Mouse (Mus musculus): ENCODE data around the gene Kdm7a. TPM values are rescaled to one million over a fixed set of nuclear protein-coding genes. Genes with fewer than 3 reads are reported as not detected.

Gene Kdm7a
- polyA plus RNA-seq, 1 experiment from 2014 or later: 7.1 TPM

DNA sequence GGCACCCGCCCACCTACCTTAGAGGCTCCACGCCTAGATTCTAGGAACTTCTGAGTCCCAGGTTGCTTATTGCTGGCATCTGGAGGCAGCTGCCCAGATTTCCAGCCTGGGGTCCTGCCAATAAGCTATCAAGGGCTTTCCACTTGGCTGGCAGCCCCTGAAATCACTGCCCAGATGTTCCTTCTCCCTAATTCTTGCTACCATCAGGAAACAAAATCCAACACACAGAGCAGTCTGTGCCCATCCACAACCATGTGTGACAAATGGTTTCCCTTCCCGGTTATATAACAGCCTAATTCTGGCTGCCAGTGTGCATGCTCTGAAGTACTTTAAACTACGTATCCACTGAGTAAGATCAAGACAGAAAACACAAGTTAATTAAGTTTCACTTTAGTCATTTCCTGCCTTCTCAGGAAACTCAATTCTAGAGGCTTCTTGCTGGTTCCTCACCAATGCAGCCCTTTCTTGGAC, 34.9 kb upstream of the Kdm7a start:
- no peak for ATAC-seq (ENCODE audit: insufficient number of reproducible peaks, insufficient read depth, low FRiP score, low read depth)
- H3K36me3 ChIP-seq (ENCODE audit: control insufficient read depth, insufficient read depth, low read length): no peaks in the 10 kb centered on the region
- no peaks in the 10 kb centered on the region for H3K9me3 ChIP-seq (ENCODE audit: control insufficient read depth, low read length)
- H3K4me1 ChIP-seq (ENCODE audit: control insufficient read depth in 2 of 2, insufficient read depth in 2 of 2, low read length in 2 of 2): peaks cover 20 to 21% of the 10 kb centered on the region in 2 experiments
- no peak overlapping the region for H3K9ac ChIP-seq (ENCODE audit: low read length)
- no peak overlapping the region for H3K27ac ChIP-seq (replicated peaks in 1 of 2; ENCODE audit: control insufficient read depth in 1 of 2, insufficient read depth in 1 of 2, low read depth in 2 of 2, low read length in 2 of 2)
- H3K27me3 ChIP-seq (ENCODE audit: control insufficient read depth, insufficient read depth, low read length): no peaks in the 10 kb centered on the region
- WGBS: 78% methylated on average over 4 of the region's 4 CpGs
- no peak overlapping the region for H3K4me3 ChIP-seq (ENCODE audit: control insufficient read depth in 1 of 2, insufficient read depth in 1 of 2, low read depth in 1 of 2, low read length in 2 of 2)
- H3K4me2 ChIP-seq (ENCODE audit: low read length): no peak overlapping the region

DNA sequence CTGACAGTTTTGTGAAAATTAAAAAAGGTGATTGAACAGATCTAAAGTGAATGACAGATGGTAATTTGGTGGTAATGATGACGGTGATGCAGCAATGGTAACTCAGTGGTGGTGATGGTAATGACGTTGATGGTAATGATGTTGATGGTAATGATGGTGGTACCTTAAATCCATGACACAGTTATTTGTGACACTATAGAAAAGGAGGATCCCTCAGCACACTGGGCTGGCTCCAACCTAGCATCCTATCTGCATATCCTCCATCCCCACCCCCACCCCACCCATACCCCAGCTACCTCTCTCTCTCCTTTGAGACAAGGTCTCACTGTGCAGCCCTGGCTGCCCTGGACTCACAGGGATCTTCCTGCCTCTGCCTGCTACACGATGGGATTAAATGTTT, 34.4 kb upstream of the Kdm7a start:
- Histone ChIP-seq H3K9ac (ENCODE audit: low read length) (no peak overlapping the region), H3K4me3 (ENCODE audit: control insufficient read depth in 1 of 2, insufficient read depth in 1 of 2, low read depth in 1 of 2, low read length in 2 of 2) (no peak overlapping the region), H3K9me3 (ENCODE audit: control insufficient read depth, low read length) (no peaks in the 10 kb centered on the region), H3K4me1 (ENCODE audit: control insufficient read depth in 2 of 2, insufficient read depth in 2 of 2, low read length in 2 of 2) (peaks cover 20 to 21% of the 10 kb centered on the region in 2 experiments), H3K27me3 (ENCODE audit: control insufficient read depth, insufficient read depth, low read length) (no peaks in the 10 kb centered on the region), H3K36me3 (ENCODE audit: control insufficient read depth, insufficient read depth, low read length) (no peaks in the 10 kb centered on the region), H3K27ac (replicated peaks in 1 of 2; ENCODE audit: control insufficient read depth in 1 of 2, insufficient read depth in 1 of 2, low read depth in 2 of 2, low read length in 2 of 2) (no peak overlapping the region), H3K4me2 (ENCODE audit: low read length) (no peak overlapping the region)
- no peak for ATAC-seq (ENCODE audit: insufficient number of reproducible peaks, insufficient read depth, low FRiP score, low read depth)
- 79% methylated on average over 3 of the region's 3 CpGs for WGBS

DNA sequence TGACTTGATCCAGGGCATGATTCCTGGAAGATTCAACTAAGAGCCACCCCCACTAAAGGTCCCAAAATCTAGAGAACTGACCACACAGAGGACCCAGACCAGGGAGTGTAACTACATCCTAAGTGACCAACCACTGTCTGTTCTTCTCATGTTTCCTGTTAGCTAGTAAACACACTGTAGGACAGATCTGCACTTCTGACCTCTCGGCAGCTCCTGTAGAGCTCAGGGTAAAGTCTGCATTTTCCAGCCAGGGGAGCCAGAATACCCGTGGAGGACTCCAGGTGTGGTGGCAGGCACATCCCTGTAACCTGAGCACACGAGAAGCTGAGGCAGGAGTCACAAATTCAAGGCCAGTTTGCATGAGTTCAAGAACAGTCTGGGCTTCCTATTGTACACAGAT, 31.3 kb upstream of the Kdm7a start:
- WGBS: 46% methylated on average over 3 of the region's 3 CpGs
- Histone ChIP-seq H3K4me3 (ENCODE audit: control insufficient read depth in 1 of 2, insufficient read depth in 1 of 2, low read depth in 1 of 2, low read length in 2 of 2) (no peak overlapping the region), H3K27me3 (ENCODE audit: control insufficient read depth, insufficient read depth, low read length) (no peaks in the 10 kb centered on the region), H3K9ac (ENCODE audit: low read length) (no peak overlapping the region), H3K9me3 (ENCODE audit: control insufficient read depth, low read length) (no peaks in the 10 kb centered on the region), H3K36me3 (ENCODE audit: control insufficient read depth, insufficient read depth, low read length) (no peaks in the 10 kb centered on the region), H3K27ac (replicated peaks in 1 of 2; ENCODE audit: control insufficient read depth in 1 of 2, insufficient read depth in 1 of 2, low read depth in 2 of 2, low read length in 2 of 2) (no peak overlapping the region), H3K4me2 (ENCODE audit: low read length) (no peak overlapping the region), H3K4me1 (ENCODE audit: control insufficient read depth in 2 of 2, insufficient read depth in 2 of 2, low read length in 2 of 2) (peaks cover 7 to 10% of the 10 kb centered on the region in 2 experiments)
- no peak for ATAC-seq (ENCODE audit: insufficient number of reproducible peaks, insufficient read depth, low FRiP score, low read depth)

DNA sequence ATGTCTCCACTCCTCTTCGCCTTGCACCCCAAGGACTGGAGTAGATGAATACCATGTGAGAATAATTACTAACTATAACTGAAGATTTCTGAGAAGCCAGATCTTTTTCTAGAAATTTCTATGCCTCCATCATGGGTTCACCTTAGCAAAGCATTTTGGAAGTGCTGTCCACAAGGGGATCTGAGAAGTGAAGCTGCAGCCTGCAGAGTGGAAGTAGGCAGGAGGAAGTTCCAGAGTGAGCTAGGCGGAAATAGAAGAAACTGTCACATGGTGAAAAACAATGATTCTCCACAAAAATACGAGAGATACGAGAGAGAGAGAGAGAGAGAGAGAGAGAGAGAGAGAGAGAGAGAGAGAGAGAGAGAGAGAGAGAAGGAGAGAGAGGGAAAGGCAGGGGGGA, 26.0 kb upstream of the Kdm7a start:
- whole genome bisulfite sequencing: 74% methylated on average over 4 of the region's 4 CpGs
- no peak overlapping the region for H3K4me2 ChIP-seq (ENCODE audit: low read length)
- no peak for ATAC-seq (ENCODE audit: insufficient number of reproducible peaks, insufficient read depth, low FRiP score, low read depth)

DNA sequence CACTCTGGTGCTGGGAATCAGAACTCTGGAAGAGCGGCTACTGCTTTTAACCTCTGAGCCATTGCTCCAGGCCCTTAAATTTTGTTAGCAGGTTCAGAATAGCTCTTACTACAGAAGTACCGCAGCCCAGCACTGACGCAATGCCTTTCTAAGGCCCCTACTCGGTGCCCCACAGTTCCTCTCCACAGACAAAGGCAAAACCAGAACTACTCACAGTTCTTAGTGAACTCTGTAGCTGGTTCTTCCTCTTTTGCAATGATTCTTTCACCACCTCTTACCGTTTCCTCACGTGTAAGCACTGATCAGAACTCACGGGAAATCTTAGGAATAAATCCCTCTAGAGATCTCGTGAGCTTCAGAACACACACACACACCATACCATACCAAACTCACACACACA, 24.1 kb upstream of the Kdm7a start:
- H3K4me2 ChIP-seq (ENCODE audit: low read length): no peak overlapping the region
- H3K4me1 ChIP-seq (ENCODE audit: control insufficient read depth in 2 of 2, insufficient read depth in 2 of 2, low read length in 2 of 2): 0 out of 4 replicates have a peak, but pooled peaks cover 0 to 6% of the 10 kb centered on the region in 2 experiments
- H3K36me3 ChIP-seq (ENCODE audit: control insufficient read depth, insufficient read depth, low read length): no peaks in the 10 kb centered on the region
- ATAC-seq (ENCODE audit: insufficient number of reproducible peaks, insufficient read depth, low FRiP score, low read depth): no peak
- no peak overlapping the region for H3K9ac ChIP-seq (ENCODE audit: low read length)
- H3K27me3 ChIP-seq (ENCODE audit: control insufficient read depth, insufficient read depth, low read length): no peaks in the 10 kb centered on the region
- H3K27ac ChIP-seq (replicated peaks in 1 of 2; ENCODE audit: control insufficient read depth in 1 of 2, insufficient read depth in 1 of 2, low read depth in 2 of 2, low read length in 2 of 2): no peak overlapping the region
- no peak overlapping the region for H3K4me3 ChIP-seq (ENCODE audit: control insufficient read depth in 1 of 2, insufficient read depth in 1 of 2, low read depth in 1 of 2, low read length in 2 of 2)
- H3K9me3 ChIP-seq (ENCODE audit: control insufficient read depth, low read length): no peaks in the 10 kb centered on the region
- 86% methylated on average over 8 of the region's 8 CpGs for WGBS

More for the DNA sequence above, 26.0 kb upstream of the Kdm7a start:
- Histone ChIP-seq H3K36me3 (ENCODE audit: control insufficient read depth, insufficient read depth, low read length) (no peaks in the 10 kb centered on the region), H3K4me3 (ENCODE audit: control insufficient read depth in 1 of 2, insufficient read depth in 1 of 2, low read depth in 1 of 2, low read length in 2 of 2) (no peak overlapping the region), H3K9ac (ENCODE audit: low read length) (no peak overlapping the region), H3K27me3 (ENCODE audit: control insufficient read depth, insufficient read depth, low read length) (no peaks in the 10 kb centered on the region), H3K9me3 (ENCODE audit: control insufficient read depth, low read length) (no peaks in the 10 kb centered on the region), H3K4me1 (ENCODE audit: control insufficient read depth in 2 of 2, insufficient read depth in 2 of 2, low read length in 2 of 2) (no peaks in the 10 kb centered on the region), H3K27ac (replicated peaks in 1 of 2; ENCODE audit: control insufficient read depth in 1 of 2, insufficient read depth in 1 of 2, low read depth in 2 of 2, low read length in 2 of 2) (no peak overlapping the region)

DNA sequence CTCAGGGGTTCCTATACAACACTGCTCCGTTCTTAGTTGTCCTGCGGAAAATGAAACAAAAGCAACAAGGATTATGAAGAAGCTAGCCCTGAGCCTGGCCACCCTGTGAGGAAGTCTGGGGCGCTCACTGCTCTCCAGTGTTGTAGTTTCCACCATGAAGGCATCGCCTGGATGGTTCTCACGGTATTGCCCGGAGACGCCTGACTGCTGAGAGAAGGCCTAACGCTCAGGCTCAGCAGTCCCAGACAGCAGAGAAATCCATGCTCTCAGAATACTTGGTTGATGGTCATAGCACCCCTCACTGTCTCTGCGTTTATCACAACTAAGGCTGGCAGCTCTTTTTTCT, 20.0 kb upstream of the Kdm7a start:
- 50% methylated on average over 9 of the region's 9 CpGs for WGBS
- peak overlapping the region; percentile 22; the same call in 1 of the 2 replicates for H3K4me2 ChIP-seq (ENCODE audit: low read length)

DNA sequence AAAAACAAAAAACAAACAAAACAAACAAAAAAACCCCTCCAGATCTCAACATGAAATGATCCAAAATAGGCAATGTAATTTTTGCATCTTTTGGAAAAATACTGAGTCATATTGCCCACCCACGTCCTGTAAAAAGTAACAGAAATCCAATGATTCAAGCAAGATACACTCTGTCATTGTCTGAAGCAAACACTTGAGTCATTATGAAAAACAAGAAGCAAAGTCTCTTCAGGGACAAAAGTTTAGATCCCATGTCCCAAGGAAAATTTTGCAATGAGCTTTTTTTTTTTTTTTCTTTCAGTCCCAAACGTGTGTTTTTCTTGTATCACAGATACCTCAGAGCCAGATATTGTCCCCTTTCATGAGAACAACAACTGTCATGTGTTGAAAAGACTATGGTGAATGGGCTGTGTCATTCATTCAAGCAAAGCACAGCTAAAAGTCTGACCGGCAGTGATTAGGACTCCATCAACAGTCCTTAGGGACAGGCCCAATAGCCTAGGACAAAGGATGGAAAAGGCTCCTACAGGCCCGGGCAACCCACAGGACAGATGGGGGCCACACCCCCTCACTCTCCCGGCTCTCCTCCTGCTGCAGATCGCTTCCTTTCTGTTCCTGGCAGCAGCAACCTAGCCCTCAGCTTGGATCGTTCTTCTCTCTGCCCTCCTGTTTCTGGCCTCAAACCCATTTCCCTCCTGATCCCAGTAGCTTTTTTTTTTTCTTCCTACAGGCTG, 19.5 kb upstream of the Kdm7a start:
- Histone ChIP-seq H3K9me3 (ENCODE audit: control insufficient read depth, low read length) (no peaks in the 10 kb centered on the region), H3K4me3 (ENCODE audit: control insufficient read depth in 1 of 2, insufficient read depth in 1 of 2, low read depth in 1 of 2, low read length in 2 of 2) (no peak overlapping the region), H3K9ac (ENCODE audit: low read length) (peak overlapping the region; percentile 9; the same call in 1 of the 2 replicates), H3K4me2 (ENCODE audit: low read length) (peak overlapping the region; percentile 22; the same call in 1 of the 2 replicates), H3K27me3 (ENCODE audit: control insufficient read depth, insufficient read depth, low read length) (no peaks in the 10 kb centered on the region), H3K36me3 (ENCODE audit: control insufficient read depth, insufficient read depth, low read length) (no peaks in the 10 kb centered on the region), H3K4me1 (ENCODE audit: control insufficient read depth in 2 of 2, insufficient read depth in 2 of 2, low read length in 2 of 2) (0 out of 4 replicates have a peak, but pooled peaks cover 0 to 6% of the 10 kb centered on the region in 2 experiments), H3K27ac (replicated peaks in 1 of 2; ENCODE audit: control insufficient read depth in 1 of 2, insufficient read depth in 1 of 2, low read depth in 2 of 2, low read length in 2 of 2) (no peak overlapping the region)
- WGBS: 27% methylated on average over 7 of the region's 7 CpGs
- no peak for ATAC-seq (ENCODE audit: insufficient number of reproducible peaks, insufficient read depth, low FRiP score, low read depth)

More for the DNA sequence above, 20.0 kb upstream of the Kdm7a start:
- peak overlapping the region; percentile 9; the same call in 1 of the 2 replicates for H3K9ac ChIP-seq (ENCODE audit: low read length)
- H3K27ac ChIP-seq (replicated peaks in 1 of 2; ENCODE audit: control insufficient read depth in 1 of 2, insufficient read depth in 1 of 2, low read depth in 2 of 2, low read length in 2 of 2): no peak overlapping the region
- no peaks in the 10 kb centered on the region for H3K36me3 ChIP-seq (ENCODE audit: control insufficient read depth, insufficient read depth, low read length)
- ATAC-seq (ENCODE audit: insufficient number of reproducible peaks, insufficient read depth, low FRiP score, low read depth): no peak; the same call in 1 of the 2 replicates
- no peaks in the 10 kb centered on the region for H3K27me3 ChIP-seq (ENCODE audit: control insufficient read depth, insufficient read depth, low read length)
- H3K9me3 ChIP-seq (ENCODE audit: control insufficient read depth, low read length): no peaks in the 10 kb centered on the region
- no peak overlapping the region for H3K4me3 ChIP-seq (ENCODE audit: control insufficient read depth in 1 of 2, insufficient read depth in 1 of 2, low read depth in 1 of 2, low read length in 2 of 2)
- 0 out of 4 replicates have a peak, but pooled peaks cover 0 to 6% of the 10 kb centered on the region in 2 experiments for H3K4me1 ChIP-seq (ENCODE audit: control insufficient read depth in 2 of 2, insufficient read depth in 2 of 2, low read length in 2 of 2)

Measured in heart, embryonic 14.5 days (tissue).